Mouse (Mus musculus): ENCODE measurements at regions not wholly inside any gene's neighbourhood (a gene's known extent, or its start where the extent isn't known, plus 50 kb on each side); places are given as distances from the start of the nearest gene placed in this dataset.

- DNase-seq (ENCODE audit: low spot score in 2 of 2), result no peak
Observed at GRCm38 (mm10) chr9:79437636-79438035, 281.0 kb downstream of the Col12a1 start.

DNA sequence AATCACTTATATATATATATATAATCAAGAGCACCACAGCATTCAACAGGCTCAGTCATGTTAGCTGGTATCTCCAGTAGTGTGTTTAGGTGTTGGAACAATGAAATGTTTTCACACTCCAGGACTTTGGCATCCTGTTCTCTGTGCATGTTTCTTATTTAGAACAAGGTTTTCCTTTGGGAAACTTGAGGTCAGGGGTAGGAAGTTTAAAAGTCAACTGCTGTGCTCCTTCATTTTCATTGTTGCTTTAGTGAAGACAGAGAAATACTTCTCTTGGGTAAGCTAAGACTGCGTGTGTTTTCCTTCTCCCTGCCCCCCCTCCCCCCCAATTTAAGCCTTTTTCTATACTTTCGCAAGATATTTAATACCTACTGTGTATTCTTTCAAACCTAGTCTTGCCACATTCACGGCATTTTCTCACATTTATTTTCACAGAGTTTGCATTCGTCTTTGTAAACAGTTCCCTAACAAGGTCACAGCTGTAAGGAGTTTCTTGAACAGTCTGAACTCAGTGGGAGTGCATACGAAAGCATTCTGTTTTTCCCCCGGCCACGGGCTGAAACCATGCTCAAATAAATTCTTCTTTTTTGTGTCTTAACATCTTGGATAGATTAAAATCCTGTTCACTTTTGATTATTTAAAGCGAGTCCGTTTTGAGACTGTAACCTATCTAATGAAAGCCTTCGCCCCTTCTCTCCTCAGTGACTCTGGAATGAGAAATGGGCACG is 279.2 kb downstream of the Col12a1 start:
- no peak for DNase-seq (ENCODE audit: low spot score in 2 of 2)

- no peak for DNase-seq (ENCODE audit: low spot score in 2 of 2)
Observed at GRCm38 (mm10) chr9:79455226-79455625, 263.4 kb downstream of the Col12a1 start.

DNA sequence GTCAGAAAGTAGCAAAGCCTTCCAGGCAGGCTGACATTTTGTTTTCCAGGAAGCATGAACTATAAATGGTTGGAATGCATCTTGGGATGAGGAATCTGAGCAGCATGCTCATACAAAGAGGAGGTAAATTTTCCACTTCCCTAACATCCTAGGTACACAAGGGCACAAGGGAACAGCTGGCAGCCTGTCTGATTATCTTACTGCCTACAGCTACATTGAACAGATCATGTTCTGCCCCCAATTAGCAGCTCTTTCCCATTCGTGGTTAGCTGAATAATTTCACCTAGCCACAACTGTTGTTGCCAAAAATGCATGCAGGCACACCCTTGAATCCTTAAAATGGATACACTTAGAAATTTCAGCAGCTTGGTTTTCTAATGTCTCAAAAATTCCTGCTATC is 239.5 kb downstream of the Col12a1 start:
- DNase-seq (ENCODE audit: low spot score in 2 of 2), result no peak

DNA sequence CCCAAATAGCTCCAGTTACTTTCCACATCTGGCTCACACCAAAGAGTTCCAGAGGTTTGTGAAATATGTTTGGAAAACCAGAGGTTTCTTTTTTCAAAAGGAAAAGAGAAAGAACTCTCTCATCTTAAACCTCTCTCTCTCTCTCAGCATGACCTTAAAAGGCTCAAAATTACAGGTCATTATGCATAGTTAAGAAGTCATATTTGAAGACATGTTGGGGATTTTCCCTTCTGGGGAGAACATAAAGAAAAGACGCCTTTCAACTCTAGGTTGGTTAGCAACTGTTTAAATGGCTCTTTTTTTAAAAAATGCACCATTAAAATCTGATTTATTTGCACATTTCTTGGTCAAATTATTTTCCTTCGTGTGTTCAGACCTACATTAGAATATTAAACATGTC is 218.4 kb downstream of the Col12a1 start:
- no peak for DNase-seq (ENCODE audit: low spot score in 2 of 2)

DNA sequence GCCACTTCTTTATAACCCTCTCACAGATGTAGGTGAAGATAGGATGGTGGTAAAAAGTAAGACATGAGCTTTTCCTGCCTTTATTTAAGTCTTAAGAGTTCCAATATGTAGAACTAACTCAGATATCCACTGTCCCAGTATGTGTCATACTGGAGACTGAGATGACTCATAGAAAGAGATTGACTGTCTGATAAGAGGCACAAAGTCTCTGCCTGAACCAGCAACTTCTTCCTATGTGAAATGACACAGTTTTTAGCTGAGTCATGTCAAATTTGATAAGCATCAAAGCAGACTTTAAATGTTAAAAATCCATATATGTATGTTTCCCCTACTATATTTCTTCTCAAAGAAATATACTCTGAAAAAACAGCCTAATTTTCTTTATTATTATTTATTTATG is 216.6 kb downstream of the Col12a1 start:
- no peak for DNase-seq (ENCODE audit: low spot score in 2 of 2)

DNA sequence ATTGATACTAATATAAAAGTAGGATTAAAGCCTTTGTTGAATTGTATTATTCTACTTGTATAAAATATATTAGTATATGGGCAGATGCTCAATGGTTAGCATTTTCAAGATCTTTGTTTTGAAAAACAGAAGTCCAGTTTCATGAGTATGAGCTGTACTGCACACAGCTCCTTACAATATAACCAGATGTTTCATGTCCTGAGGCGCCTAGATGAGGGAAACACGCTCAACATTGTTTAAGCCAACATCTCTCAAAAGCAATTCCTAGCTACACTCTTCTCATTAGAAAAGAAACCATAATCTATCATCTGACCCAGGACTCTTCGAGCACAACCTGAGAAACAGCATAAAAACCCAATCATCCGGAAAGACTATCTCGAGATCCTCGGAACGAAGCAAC is 202.2 kb downstream of the Col12a1 start:
- DNase-seq (ENCODE audit: low spot score in 2 of 2), result no peak

GRCm38 (mm10) chr9:79517461-79517860 is 201.2 kb downstream of the Col12a1 start:
- DNase-seq (ENCODE audit: low spot score in 2 of 2), result no peak

GRCm38 (mm10) chr9:79518640-79519039 is 200.0 kb downstream of the Col12a1 start:
- no peak for DNase-seq (ENCODE audit: low spot score in 2 of 2)

GRCm38 (mm10) chr9:79520498-79520897 is 198.1 kb downstream of the Col12a1 start:
- DNase-seq (ENCODE audit: low spot score in 2 of 2), result no peak

GRCm38 (mm10) chr9:79523054-79523453 is 195.6 kb downstream of the Col12a1 start:
- no peak for DNase-seq (ENCODE audit: low spot score in 2 of 2)

DNA sequence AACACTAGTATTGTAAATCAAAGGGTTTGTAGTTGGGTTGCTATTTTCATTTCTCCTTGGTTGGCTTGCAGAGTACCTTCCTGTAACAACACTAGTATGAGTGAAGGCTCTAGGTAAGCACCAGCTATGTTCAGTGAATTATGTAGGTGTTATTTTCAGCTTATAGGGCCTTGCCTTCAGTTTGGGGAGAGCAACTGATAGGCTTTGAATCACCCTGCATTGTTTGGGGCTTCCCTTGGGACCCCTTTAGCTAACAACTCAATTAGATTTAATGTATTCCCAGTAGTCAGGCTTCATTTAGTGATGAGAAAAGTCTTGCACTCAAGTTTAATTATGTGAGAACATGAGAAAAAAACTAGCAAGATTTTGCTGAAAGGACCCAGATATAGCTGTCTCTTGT is 193.6 kb downstream of the Col12a1 start:
- no peak for DNase-seq (ENCODE audit: low spot score in 2 of 2)

DNA sequence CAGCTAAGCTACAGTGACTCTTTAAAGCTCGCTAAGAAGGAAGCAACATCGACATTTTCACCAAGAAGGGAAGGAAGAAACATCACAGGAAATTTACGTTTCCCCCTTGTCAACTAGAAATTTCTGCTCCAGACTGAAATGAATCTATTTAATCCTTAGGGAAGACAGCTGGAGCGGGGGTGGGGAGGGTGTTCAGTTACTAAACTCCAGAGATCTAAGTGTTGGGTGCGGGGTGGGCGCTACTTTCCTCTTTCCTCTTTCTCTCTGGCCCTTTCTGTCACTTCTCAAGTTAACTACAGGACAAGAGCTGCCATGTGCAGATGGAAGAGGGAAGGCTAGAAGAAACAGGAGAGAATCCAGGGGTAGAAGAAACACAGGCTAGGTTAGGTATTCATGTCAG is 192.2 kb downstream of the Col12a1 start:
- DNase-seq (ENCODE audit: low spot score in 2 of 2), result no peak

DNA sequence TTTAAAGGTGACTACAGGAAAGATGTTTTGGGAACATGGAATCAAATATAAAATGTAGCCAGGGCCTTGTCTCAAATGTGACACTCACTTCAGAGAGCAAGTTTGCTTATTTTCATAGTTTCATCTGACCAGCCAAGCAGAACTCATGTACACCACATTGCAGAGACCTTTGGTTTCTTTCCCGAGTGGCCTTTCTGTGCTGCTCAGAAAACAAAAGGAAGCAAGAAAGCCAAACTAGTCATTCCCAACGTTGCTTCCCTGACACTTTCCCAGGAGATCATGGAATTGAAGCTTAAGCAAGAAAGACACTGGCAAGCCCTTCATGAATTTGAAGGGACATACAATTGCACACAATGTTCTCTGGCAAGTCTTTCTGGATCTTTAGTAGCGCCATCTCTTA is 191.3 kb downstream of the Col12a1 start:
- DNase-seq (ENCODE audit: low spot score in 2 of 2), result no peak

Data from urinary bladder, postnatal 4 days (tissue).